Mouse (Mus musculus) ES-E14 (cell line): Measurements from ENCODE around the gene Rasl11b.

Experiments used
- CHD2 ChIP-seq: IDR thresholded peaks from 2 replicates; pipeline ENCODE4 v1.6.1; 2014; ENCODE audit warnings: mild to moderate bottlenecking, low read depth, low read length, inconsistent platforms
- ZC3H11A ChIP-seq: IDR thresholded peaks from 2 replicates; pipeline ENCODE4 v1.6.1; 2012; ENCODE audit warnings: low read depth, mild to moderate bottlenecking, inconsistent platforms, low read length, borderline replicate concordance

GRCm38 (mm10) chr5:74193008-74193407 lies 2.1 kb upstream of the Rasl11b start:
- no peak for TF ChIP-seq ZC3H11A
- no peak for TF ChIP-seq CHD2
